Mouse (Mus musculus): Measurements from ENCODE around the gene Xkrx. TPM values are rescaled to one million over a fixed set of nuclear protein-coding genes. Genes with fewer than 3 reads are reported as not detected.
"Not testable (repeated sequence)": the region's sequence is repeated elsewhere in the genome, so short reads cannot be mapped to it uniquely, and the experiment has no call there.

The Xkrx gene
- 0.56 and 0.67 TPM in 2 replicates for polyA plus RNA-seq (2012; rRNA removed)

DNA sequence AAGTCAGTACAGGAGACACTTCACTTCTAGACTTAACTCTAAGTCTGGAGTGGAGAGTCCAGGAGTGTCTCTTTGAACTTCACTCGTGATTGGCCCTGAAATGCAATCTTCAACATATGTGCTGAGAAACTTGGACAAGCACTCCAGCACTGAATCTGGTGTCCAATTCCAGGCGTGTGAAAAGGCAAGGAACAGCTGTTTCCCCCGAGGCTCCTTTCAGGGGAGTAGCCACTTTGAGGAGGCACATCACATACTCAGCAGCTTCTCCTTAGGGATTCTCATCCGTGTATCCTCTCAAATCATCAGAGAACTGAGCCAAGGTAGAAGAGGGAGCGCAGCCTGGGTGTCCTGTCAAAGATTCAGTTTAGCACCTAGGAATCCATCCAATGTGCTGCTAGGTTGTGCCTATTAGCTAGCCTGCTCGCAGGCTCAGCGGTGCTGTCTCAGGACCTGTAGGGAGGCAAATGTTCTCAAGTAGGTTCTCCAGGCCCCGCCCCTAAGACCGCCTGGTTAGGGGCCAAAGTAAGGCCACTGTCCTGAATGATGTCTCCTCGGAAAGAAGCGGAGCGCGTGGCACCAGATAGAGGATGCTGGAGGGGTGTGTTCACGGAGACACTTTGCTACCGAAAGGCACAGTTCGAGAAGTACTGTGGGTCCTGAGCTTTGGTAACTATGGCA lies at the start of gene Xkrx:
Xkrx (minus strand) TSS at position 34 of the 678 bp plus-strand sequence.
- H3K27me3 ChIP-seq (replicated peaks; ENCODE audit: control insufficient read depth, insufficient read depth, low read length): no peaks in the 10 kb centered on the region
- H3K4me1 ChIP-seq (ENCODE audit: control insufficient read depth, insufficient read depth, low read length): no peaks in the 10 kb centered on the region
- TF ChIP-seq POLR2A (IDR thresholded peaks at IDR 0.05; ENCODE audit: low read depth, low read length): no peak
- TF ChIP-seq CTCF (conservative IDR thresholded peaks at IDR 0.05; ENCODE audit: insufficient read depth, insufficient read length, low read depth, low read length): no peak
- H3K27ac ChIP-seq (ENCODE audit: insufficient read depth, low read depth, low read length): no peak within 1 kb of the TSS
- DNase-seq: no peak
- WGBS: 20% methylated on average over 16 of the region's 16 CpGs
- no peak within 1 kb of the TSS for H3K4me3 ChIP-seq (ENCODE audit: insufficient read depth, low read depth, low read length)
- no peaks in the 10 kb centered on the region for H3K36me3 ChIP-seq (ENCODE audit: control insufficient read depth, insufficient read depth, low read length)

DNA sequence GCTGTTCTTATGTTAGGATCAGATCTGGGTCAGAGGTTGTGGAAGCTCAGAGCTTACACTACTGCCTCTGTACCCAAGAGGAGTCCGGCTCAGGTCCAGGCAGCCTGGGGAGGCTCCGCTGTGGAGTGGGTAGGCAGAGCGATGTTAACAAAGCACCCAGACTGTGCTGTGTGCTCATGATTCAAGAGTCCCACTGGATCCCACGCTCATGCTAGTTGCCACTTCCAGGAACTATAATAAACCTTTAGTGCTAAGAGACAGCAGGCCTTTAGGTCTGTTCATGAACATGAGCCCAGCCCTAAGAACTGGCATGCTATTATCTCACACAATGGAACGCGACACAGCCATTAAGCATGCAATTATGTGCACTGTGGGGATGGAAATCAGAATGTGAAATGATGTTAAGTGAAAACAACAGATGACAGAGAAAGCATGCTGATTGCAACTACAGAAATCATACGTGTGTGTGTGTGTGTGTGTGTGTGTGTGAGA lies 49.3 kb upstream of the Xkrx start:
- no peak overlapping the region for H3K27ac ChIP-seq (ENCODE audit: insufficient read depth, low read depth, low read length)
- no peak for TF ChIP-seq CTCF (conservative IDR thresholded peaks at IDR 0.05; ENCODE audit: insufficient read depth, insufficient read length, low read depth, low read length)
- no peak for TF ChIP-seq POLR2A (IDR thresholded peaks at IDR 0.05; ENCODE audit: low read depth, low read length)
- no peaks in the 10 kb centered on the region for H3K36me3 ChIP-seq (ENCODE audit: control insufficient read depth, insufficient read depth, low read length)
- H3K27me3 ChIP-seq (replicated peaks; ENCODE audit: control insufficient read depth, insufficient read depth, low read length): no peaks in the 10 kb centered on the region
- no peak overlapping the region for H3K4me3 ChIP-seq (ENCODE audit: insufficient read depth, low read depth, low read length)
- no peak for DNase-seq
- no peaks in the 10 kb centered on the region for H3K4me1 ChIP-seq (ENCODE audit: control insufficient read depth, insufficient read depth, low read length)
- 96% methylated on average over 7 of the region's 7 CpGs for WGBS

DNA sequence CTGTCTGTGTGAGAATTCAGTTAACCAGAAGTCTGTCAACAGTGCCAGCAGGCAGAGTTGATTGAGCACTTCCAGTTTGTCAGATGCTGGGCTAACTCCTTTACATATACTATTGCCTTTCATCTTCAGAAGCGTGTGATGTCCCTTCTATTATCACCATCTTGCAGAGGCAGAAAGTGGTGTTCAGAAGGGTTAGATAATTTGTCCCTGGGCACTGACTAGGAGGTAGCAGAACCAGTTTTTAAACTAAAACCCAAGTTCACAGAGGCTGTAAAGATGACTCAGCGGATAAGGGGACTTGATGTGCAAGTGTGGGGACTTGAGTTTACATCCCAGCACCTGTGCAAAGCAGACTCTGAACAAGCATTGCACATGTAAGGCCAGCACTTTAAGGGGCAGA lies 46.6 kb upstream of the Xkrx start:
- 90% methylated on average over 2 of the region's 2 CpGs for WGBS
- no peak for TF ChIP-seq CTCF (conservative IDR thresholded peaks at IDR 0.05; ENCODE audit: insufficient read depth, insufficient read length, low read depth, low read length)
- TF ChIP-seq POLR2A (IDR thresholded peaks at IDR 0.05; ENCODE audit: low read depth, low read length): no peak
- Histone ChIP-seq H3K4me1 (ENCODE audit: control insufficient read depth, insufficient read depth, low read length) (no peaks in the 10 kb centered on the region), H3K4me3 (ENCODE audit: insufficient read depth, low read depth, low read length) (no peak overlapping the region), H3K27ac (ENCODE audit: insufficient read depth, low read depth, low read length) (no peak overlapping the region), H3K36me3 (ENCODE audit: control insufficient read depth, insufficient read depth, low read length) (no peaks in the 10 kb centered on the region), H3K27me3 (replicated peaks; ENCODE audit: control insufficient read depth, insufficient read depth, low read length) (no peaks in the 10 kb centered on the region)
- no peak for DNase-seq

DNA sequence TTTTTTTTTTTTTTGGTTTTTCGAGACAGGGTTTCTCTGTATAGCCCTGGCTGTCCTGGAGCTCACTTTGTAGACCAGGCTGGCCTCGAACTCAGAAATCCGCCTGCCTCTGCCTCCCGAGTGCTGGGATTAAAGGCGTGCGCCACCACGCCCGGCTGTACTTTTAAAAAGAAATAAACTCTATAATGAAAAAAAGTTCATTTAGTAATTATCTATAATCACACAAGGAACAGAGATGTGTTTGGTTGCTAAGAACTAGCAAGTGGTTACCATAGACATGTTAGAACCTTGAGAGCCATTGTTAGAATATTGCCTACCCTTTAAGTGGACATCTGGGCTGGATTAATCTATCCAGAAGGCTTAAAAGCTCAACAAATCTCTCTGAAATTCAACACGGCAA lies 25.3 kb upstream of the Xkrx start, which contains the start of gene Arl13a:
Arl13a (plus strand) TSS at position 301 of the 400 bp plus-strand sequence.
- not testable (repeated sequence) for H3K27me3 ChIP-seq (replicated peaks; ENCODE audit: control insufficient read depth, insufficient read depth, low read length); H3K4me3 ChIP-seq (ENCODE audit: insufficient read depth, low read depth, low read length); H3K27ac ChIP-seq (ENCODE audit: insufficient read depth, low read depth, low read length); H3K4me1 ChIP-seq (ENCODE audit: control insufficient read depth, insufficient read depth, low read length); DNase-seq; H3K36me3 ChIP-seq (ENCODE audit: control insufficient read depth, insufficient read depth, low read length)
- 96% methylated on average over 9 of the region's 9 CpGs for WGBS

DNA sequence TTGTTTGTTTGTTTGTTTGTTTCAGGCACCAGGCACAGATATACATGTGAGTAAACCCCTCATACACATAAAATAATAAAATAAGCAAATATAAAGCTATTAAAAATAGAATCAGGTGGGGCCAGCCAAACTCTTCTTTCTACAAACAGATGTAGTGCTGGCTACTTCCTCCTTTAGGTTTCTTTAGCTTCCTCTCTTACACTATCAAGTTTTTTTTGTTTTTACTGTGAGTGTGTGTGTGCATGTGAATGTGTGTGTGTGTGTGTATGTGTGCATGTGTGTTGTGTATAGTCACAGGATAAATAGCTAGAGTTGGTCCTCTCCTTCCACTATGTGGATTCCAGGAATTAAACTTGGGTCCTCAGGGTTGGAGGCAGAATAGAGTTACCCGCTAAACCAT lies 12.8 kb upstream of the Xkrx start:
- Histone ChIP-seq H3K4me3 (ENCODE audit: insufficient read depth, low read depth, low read length) (no peak overlapping the region), H3K27ac (ENCODE audit: insufficient read depth, low read depth, low read length) (no peak overlapping the region), H3K36me3 (ENCODE audit: control insufficient read depth, insufficient read depth, low read length) (no peaks in the 10 kb centered on the region), H3K4me1 (ENCODE audit: control insufficient read depth, insufficient read depth, low read length) (no peaks in the 10 kb centered on the region), H3K27me3 (replicated peaks; ENCODE audit: control insufficient read depth, insufficient read depth, low read length) (no peaks in the 10 kb centered on the region)
- WGBS: 100% methylated on average over 1 of the region's 1 CpGs
- no peak for TF ChIP-seq CTCF (conservative IDR thresholded peaks at IDR 0.05; ENCODE audit: insufficient read depth, insufficient read length, low read depth, low read length)
- TF ChIP-seq POLR2A (IDR thresholded peaks at IDR 0.05; ENCODE audit: low read depth, low read length): no peak
- no peak for DNase-seq

DNA sequence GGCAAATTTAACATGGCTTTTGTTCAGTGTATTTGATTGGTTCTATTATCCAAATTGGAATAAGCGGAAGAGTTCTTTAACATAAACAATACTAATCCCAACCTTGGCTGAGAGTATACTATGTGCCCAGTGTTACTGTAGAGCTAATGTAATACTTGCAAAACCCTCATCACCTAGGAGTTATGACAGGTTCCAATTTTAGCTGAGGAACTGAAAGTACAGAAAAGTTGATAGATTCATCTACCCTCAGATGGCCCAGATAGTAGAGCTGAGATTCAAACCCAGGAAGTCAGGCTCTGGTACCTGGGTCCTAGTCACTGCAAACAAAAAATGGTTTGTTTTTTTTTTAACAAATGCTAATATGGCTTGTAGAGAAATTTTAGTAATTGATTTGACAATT lies 8.7 kb upstream of the Xkrx start:
- 100% methylated on average over 1 of the region's 1 CpGs for WGBS
- DNase-seq: no peak

DNA sequence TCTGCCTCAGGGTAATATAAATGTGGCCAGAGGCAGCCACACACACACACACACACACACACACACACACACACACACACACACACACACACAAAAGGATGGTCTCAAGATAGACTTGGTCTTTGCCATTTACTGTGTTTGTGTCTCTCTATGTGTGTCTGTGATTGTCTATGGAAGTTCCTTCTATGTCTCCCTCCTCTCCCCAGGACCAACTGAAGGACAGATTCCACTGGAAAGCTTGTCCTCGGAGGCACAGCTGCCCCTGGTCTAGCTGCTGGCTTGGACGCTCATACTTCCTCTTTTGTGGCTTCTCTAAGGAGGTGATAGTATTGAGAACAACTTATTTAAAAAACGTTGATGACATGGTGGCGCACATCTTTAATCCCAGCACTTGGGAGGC lies 1.6 kb upstream of the Xkrx start:
- Histone ChIP-seq H3K27ac (ENCODE audit: insufficient read depth, low read depth, low read length) (no peak overlapping the region), H3K4me3 (ENCODE audit: insufficient read depth, low read depth, low read length) (no peak overlapping the region), H3K36me3 (ENCODE audit: control insufficient read depth, insufficient read depth, low read length) (no peaks in the 10 kb centered on the region), H3K4me1 (ENCODE audit: control insufficient read depth, insufficient read depth, low read length) (no peaks in the 10 kb centered on the region), H3K27me3 (replicated peaks; ENCODE audit: control insufficient read depth, insufficient read depth, low read length) (no peaks in the 10 kb centered on the region)
- no peak for DNase-seq
- no peak for TF ChIP-seq CTCF (conservative IDR thresholded peaks at IDR 0.05; ENCODE audit: insufficient read depth, insufficient read length, low read depth, low read length)
- no peak for TF ChIP-seq POLR2A (IDR thresholded peaks at IDR 0.05; ENCODE audit: low read depth, low read length)
- 55% methylated on average over 4 of the region's 4 CpGs for WGBS

More for the DNA sequence above, 8.7 kb upstream of the Xkrx start:
- H3K4me3 ChIP-seq (ENCODE audit: insufficient read depth, low read depth, low read length): no peak overlapping the region
- H3K36me3 ChIP-seq (ENCODE audit: control insufficient read depth, insufficient read depth, low read length): no peaks in the 10 kb centered on the region
- H3K27me3 ChIP-seq (replicated peaks; ENCODE audit: control insufficient read depth, insufficient read depth, low read length): no peaks in the 10 kb centered on the region
- no peaks in the 10 kb centered on the region for H3K4me1 ChIP-seq (ENCODE audit: control insufficient read depth, insufficient read depth, low read length)
- no peak overlapping the region for H3K27ac ChIP-seq (ENCODE audit: insufficient read depth, low read depth, low read length)
- TF ChIP-seq POLR2A (IDR thresholded peaks at IDR 0.05; ENCODE audit: low read depth, low read length) (no peak), CTCF (conservative IDR thresholded peaks at IDR 0.05; ENCODE audit: insufficient read depth, insufficient read length, low read depth, low read length) (no peak)
